Mouse (Mus musculus) ovary, adult 18-20 months (tissue): Measurements from ENCODE around the gene Letmd1.
A peak's percentile ranks its signal among the peaks of the same experiment; 100 is the strongest.
"Not testable (repeated sequence)": the region's sequence is repeated elsewhere in the genome, so short reads cannot be mapped to it uniquely, and the experiment has no call there.

Source experiments
- DNase-seq: peaks from one replicate; pipeline ENCODE4 v3.0.0; 2022; ENCODE audit warnings: low spot score, mixed read lengths

Letmd1 gene

GRCm38 (mm10) chr15:100452486-100452885, 16.3 kb upstream of the Letmd1 start:
- no peak for DNase-seq

GRCm38 (mm10) chr15:100456356-100456991, 12.3 kb upstream of the Letmd1 start:
- DNase-seq: no peak

- no peak for DNase-seq
Observed at GRCm38 (mm10) chr15:100457340-100457739, 11.5 kb upstream of the Letmd1 start.

- no peak for DNase-seq
Observed at GRCm38 (mm10) chr15:100458055-100458454, 10.8 kb upstream of the Letmd1 start.

GRCm38 (mm10) chr15:100460942-100461341, 7.9 kb upstream of the Letmd1 start:
- no peak for DNase-seq

GRCm38 (mm10) chr15:100461646-100462045, 7.2 kb upstream of the Letmd1 start:
- DNase-seq: no peak

- DNase-seq: no peak
Observed at GRCm38 (mm10) chr15:100462086-100462485, 6.7 kb upstream of the Letmd1 start.

- no peak for DNase-seq
Observed at GRCm38 (mm10) chr15:100463712-100464111, 5.1 kb upstream of the Letmd1 start.

- DNase-seq: no peak
Observed at GRCm38 (mm10) chr15:100465432-100465831, 3.4 kb upstream of the Letmd1 start.

GRCm38 (mm10) chr15:100467738-100468137, 1.1 kb upstream of the Letmd1 start:
- no peak for DNase-seq

- no peak for DNase-seq
Observed at GRCm38 (mm10) chr15:100469189-100469545, 344 bp downstream of the Letmd1 start.

- DNase-seq: no peak
Observed at GRCm38 (mm10) chr15:100470037-100470436, 1.2 kb downstream of the Letmd1 start.

GRCm38 (mm10) chr15:100473926-100474503, 5.2 kb downstream of the Letmd1 start:
- no peak for DNase-seq

GRCm38 (mm10) chr15:100478351-100478750, 9.5 kb downstream of the Letmd1 start:
- DNase-seq: no peak

- DNase-seq: no peak
Observed at GRCm38 (mm10) chr15:100478925-100479324, 10.1 kb downstream of the Letmd1 start.

GRCm38 (mm10) chr15:100485576-100485975, 16.8 kb downstream of the Letmd1 start:
- DNase-seq: no peak

GRCm38 (mm10) chr15:100486450-100486849, 17.6 kb downstream of the Letmd1 start:
- DNase-seq: no peak

- no peak for DNase-seq
Observed at GRCm38 (mm10) chr15:100487050-100487449, 18.2 kb downstream of the Letmd1 start.

GRCm38 (mm10) chr15:100488297-100488696, 19.5 kb downstream of the Letmd1 start:
- DNase-seq: not testable (repeated sequence)

- no peak for DNase-seq
Observed at GRCm38 (mm10) chr15:100489263-100489662, 20.4 kb downstream of the Letmd1 start.

- DNase-seq: no peak
Observed at GRCm38 (mm10) chr15:100491966-100492365, 23.1 kb downstream of the Letmd1 start.

- no peak for DNase-seq
Observed at GRCm38 (mm10) chr15:100494647-100495046, 25.8 kb downstream of the Letmd1 start.

GRCm38 (mm10) chr15:100495102-100495501, 26.3 kb downstream of the Letmd1 start, which contains the start of gene Csrnp2:
TSS of gene Csrnp2 (minus strand) at chr15:100495488.
- peak; percentile 86 for DNase-seq

- not testable (repeated sequence) for DNase-seq
Observed at GRCm38 (mm10) chr15:100499506-100499905, 30.7 kb downstream of the Letmd1 start.
